Mouse (Mus musculus) heart, postnatal 36 days (tissue): ENCODE measurements around the gene Pfdn6. TPM values are rescaled to one million over a fixed set of nuclear protein-coding genes. Genes with fewer than 3 reads are reported as not detected.
"Not testable (repeated sequence)": the region's sequence is repeated elsewhere in the genome, so short reads cannot be mapped to it uniquely, and the experiment has no call there.

Experiments used
- DNase-seq, 2 experiments: peaks; one replicate each; pipeline ENCODE4 v3.0.0; 2021 to 2022
- intact Hi-C: fragments of 180-260 bp; cut with DNase I; formaldehyde crosslinking; loops from one replicate; pipeline ENCODE4 v1.15.1; 2025
- total RNA-seq, 2 experiments: library from RNA; stranded (reverse); gene quantifications; 2 replicates each; pipeline ENCODE4 v1.2.3; 2021

The Pfdn6 gene
- total RNA-seq, 2 experiments from 2014 or later, result 77.0 to 84.7 TPM

DNA sequence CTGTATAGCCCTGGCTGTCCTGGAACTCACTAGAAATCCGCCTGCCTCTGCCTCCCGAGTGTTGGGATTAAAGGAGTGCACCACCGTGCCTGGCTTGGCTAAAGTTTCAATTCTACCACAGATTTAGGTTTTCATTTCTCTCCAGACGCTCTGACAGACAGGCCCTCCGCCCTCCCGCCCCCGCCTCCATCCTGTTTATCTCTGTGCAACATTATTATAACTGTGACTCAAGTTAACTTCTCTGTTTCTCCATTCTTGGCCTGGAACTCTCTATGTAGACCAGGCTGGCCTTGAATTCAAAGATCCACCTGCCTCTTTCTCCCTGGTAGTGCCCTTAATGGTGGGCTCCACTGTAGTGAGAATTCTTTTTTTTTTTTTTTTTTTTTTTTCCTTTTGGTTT is 37.7 kb downstream of the Pfdn6 start:
- no peak for DNase-seq
- intact Hi-C loops, result loop anchor here (2.0 kb wide), 1 partner anchor 18 kb away; no protein-coding TSS in a partner anchor

DNA sequence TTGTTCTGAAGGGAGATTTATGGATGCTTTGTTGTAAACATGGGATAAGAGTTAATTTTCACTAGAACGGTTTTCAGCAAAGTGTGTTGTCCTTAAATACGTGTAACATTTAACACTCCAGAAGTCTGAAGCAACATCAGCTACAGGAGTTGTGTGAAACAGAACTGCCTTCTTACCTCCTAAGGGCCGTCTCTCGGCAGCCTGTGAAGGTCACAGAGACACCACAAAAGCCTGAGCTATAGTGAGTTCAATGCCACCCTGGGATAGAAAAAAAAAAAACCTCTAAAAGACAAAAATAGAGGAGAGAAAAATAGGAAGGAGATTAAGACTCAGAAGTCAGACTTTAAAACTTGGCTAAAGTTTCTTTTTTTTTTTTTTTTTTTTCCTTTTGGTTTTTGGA is 38.1 kb downstream of the Pfdn6 start:
- DNase-seq, result no peak
- intact Hi-C loops, result loop anchor here (2.0 kb wide), 1 partner anchor 19 kb away; no protein-coding TSS in a partner anchor

DNA sequence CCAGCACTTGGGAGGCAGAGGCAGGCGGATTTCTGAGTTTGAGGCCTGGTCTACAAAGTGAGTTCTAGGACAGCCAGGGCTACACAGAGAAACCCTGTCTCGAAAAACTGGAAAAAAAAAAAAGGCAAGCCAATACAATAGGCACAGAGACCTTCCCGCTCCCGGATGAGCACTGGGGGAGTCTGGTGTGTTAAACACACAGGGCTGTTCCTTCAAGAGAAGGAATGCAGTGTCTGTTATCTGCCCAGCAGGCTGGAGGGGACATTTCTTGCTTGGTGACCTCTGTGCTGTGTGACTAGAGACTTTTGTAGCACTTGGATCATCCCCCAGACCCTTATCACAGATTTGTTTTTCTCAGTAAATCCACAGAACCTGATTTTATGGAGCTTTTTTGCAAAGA is 38.5 kb downstream of the Pfdn6 start:
- DNase-seq, result no peak
- intact Hi-C loops, result loop anchor here (2.0 kb wide), 1 partner anchor 19 kb away; no protein-coding TSS in a partner anchor

DNA sequence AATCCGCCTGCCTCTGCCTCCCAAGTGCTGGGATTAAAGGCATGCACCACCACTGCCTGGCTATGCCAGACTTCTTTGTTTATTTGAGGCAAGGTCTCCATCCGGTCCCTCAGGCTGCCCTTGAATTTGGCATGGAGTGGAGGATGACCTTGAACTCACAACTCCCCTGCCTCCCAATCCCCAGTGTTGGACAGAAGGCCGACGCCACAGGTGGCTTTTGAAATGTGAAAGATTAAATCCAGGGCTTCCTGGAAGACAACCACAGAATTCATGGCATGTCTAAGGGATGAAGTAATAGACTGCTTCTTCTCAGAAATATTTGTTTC is 39.2 kb downstream of the Pfdn6 start:
- no peak for DNase-seq
- intact Hi-C loops, result no loop called here

DNA sequence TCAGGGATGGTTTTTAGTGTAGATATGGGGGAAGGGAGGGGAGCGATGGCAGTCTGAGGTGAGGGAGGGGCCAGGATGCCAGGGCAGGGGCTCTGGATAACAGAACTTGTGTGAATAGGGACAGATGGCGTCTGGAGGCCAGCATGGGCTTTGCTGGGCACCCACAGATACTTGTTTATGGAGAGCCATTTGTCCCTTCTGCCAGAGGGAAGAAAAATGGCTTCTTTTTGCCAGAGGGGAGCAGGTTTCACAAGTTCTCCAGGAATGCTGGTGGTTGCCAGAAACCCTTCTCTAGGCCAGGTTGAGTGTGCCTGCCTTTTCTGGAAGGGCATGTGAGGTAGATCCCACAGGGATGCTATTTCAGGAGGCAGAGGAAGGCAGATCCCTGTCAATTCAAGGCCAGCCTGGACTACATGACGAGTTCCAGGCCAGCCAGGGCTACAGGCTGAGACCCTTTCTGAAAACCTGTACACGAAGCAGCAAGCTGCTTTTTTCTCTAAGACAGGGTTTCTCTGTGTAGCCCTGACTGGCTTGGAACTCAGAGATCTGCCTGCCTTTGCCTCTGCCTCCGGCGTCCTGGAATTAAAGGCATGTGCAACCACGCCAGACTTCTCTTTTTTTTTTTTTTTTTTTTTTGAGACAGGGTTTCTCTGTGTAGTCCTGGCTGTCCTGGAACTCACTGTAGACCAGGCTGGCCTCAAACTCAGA is 39.7 kb downstream of the Pfdn6 start:
- intact Hi-C loops, result no loop called here
- no peak for DNase-seq

DNA sequence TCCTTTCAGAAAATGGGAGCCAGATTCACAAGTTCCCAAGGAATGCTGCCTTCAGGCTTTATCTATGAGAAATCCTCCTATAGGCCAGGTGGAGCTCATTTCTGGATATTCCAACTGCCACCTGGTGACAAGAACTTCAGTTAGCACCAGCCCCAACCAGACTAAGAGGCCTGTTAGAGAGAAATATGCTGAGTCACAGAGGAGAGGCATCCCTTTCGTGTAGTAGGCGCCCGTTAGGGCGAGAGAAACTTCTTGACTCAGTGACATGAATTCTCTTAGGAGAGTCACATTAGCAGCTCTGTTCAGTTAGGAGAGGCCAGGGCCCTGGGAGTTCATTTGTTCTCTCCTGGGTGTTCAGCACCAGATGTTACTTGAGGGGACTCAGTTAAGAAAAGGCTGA is 40.5 kb downstream of the Pfdn6 start:
- DNase-seq, result no peak
- intact Hi-C loops, result no loop called here

DNA sequence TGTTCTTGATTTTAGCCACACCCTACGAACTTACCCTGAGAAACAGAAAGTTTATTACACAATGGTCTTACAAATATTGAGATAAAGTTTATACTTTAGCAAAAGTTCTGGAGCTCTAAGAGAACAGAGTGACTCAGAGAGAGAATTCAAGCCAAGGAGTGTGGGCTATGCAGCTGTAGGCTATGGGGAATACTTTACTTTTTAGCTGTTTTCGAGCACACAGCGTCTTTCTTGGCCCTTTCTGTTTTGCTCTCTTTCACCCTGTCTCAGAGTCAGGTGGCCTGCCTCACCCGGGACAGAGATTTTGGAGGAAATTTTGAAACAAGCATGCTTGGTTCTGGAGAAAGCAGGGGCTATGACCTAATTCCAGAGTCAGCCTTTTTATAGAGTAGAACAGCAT is 42.0 kb downstream of the Pfdn6 start:
- intact Hi-C loops, DNase-seq: not testable (repeated sequence)

DNA sequence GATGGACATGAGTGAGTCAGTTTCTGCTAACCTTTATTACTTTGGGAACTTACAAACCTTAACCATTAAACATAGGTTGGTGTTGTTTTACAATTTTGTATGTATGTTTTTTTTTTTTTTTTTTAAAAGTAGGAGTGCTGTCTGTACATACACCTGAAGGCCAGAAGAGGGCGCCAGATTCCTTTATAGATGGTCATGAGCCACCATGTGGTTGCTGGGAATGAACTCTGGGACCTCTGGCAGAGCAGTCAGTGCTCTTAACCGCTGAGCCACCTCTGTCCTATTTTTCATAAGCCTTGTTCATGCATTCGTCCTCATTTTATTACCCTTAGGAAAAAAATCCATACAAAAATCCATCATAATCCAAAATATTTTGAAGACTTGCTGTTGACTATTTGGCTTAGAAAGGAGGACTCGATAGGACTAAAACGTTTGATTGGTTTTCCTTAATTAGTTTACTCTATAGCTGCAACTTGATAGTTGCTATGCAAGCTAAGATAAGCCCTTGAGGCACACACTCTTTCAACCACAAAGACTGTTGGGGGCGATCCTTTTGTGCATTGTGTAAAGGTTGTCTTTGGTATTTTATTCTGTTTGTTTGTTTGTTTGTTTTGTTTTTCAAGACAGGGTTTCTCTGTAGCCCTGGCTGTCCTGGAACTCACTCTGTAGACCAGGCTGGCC is 42.9 kb downstream of the Pfdn6 start:
- peak in 1 of 2 experiments; percentile 45 for DNase-seq
- intact Hi-C loops, result no loop called here

DNA sequence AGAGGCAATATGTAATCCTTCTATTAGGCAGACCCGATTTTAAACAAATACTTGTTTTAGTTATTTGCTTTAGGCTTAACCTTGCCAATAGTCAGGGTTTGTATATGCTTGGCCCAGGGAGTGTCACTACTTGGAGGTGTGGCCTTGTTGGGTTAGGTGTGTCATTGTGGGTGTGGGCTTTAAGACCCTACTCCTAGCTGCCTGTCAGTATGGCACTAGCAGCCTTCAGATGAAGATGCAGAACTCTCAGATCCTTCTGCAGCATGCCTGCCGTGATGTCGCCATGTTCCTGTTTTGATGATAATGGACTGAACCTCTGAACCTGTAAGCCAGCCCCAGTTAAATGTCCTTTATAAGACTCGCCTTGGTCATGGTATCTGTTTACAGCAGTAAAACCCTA is 47.1 kb downstream of the Pfdn6 start:
- not testable (repeated sequence) for DNase-seq
- intact Hi-C loops, result loop anchor here (5.0 kb wide), 1 partner anchor 34 kb away; the partner anchor contains the start of gene Rgl2

DNA sequence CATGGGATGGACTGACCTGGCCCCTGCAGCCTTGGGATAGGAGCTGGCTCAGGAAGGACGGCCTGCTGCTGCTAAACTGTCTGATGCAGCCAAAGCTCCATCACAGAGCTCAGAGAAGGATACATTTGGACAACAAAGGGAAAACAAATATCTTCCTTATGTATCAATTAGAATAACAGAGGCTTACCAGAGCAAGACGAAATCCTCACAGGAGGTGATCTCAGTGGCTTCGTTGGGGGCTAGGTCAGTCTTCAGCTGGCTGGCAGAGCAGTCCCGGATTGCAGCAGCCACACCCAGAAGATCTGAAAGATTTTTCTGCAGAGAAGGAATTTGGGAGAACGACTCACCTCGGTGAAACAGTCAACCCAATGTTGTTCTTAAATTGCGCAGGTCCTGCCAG is 47.7 kb downstream of the Pfdn6 start:
- DNase-seq, result no peak
- intact Hi-C loops, result loop anchor here (5.0 kb wide), 1 partner anchor 35 kb away; the partner anchor contains the start of gene Rgl2

DNA sequence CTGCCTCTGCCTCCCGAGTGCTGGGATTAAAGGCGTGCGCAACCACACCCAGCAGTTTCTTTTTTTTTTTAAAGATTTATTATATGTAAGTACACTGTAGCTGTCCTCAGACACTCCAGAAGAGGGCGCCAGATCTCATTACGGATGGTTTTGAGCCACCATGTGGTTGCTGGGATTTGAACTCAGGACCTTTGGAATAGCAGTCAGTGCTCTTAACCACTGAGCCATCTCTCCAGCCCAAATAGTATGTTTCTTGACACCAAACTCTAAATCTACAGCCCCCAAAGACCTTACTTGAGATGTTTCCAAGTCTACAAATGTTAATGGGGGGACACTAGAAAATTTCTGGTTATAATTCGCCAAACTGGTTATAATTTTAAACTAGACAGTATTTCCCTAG is 48.3 kb downstream of the Pfdn6 start:
- not testable (repeated sequence) for DNase-seq
- intact Hi-C loops, result loop anchor here (2.0 to 5.0 kb wide), 2 partner anchors 35 to 47 kb away; partner anchors contain the start of gene Rgl2

DNA sequence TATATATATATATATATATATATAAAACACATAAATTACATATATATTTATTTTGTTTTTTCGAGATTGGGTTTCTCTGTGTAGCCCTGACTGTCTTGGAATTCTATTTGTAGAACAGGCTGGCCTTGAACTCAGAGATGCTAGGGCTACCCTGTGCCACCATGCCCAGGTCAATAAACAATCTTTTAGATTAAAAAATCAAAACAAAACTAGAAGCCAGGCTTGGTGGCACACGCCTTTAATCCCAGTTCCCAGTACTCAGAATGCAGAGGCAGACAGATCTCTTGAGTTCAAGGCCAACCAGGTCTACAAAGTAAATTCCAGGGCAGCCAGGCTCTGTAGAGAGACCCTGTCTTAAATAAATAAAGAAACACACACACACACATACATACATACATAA is 48.8 kb downstream of the Pfdn6 start:
- DNase-seq, result no peak

DNA sequence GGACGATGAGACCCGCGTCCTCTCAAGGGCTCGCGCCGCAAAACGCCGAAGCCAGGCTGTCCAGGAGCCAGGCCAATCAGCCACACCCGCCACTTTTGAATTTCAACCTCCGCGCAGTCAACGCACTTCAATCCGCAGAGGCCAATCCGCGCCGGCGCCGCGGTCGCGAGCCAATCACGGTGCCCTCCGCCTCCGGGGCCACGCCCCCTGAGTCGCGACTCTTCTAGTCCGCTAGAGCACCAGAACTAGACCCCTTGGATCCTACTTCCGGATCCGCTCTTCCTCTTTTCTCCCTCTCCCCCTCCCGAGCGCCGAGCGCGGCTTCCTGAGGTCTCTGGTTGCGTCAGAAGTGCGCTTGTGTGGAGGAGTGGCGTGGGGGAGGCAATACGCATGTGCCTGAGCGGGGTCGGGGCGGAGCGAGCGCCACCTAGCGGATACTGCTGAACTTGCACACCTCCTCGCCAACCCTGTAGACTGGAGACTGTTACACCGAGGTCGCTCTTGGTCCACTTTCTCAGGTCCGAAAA is 49.5 kb downstream of the Pfdn6 start, which contains the start of gene Kifc1:
Kifc1 (minus strand) TSS at position 129 of the 527 bp plus-strand sequence.
- intact Hi-C loops, result loop anchor here (2.0 to 5.0 kb wide), 2 partner anchors 37 to 46 kb away; partner anchors contain the start of gene Rgl2
- DNase-seq, result peak; percentile 99

More for the DNA sequence above, 48.8 kb downstream of the Pfdn6 start:
- intact Hi-C loops, result loop anchor here (2.0 to 5.0 kb wide), 2 partner anchors 36 to 47 kb away; partner anchors contain the start of gene Rgl2

DNA sequence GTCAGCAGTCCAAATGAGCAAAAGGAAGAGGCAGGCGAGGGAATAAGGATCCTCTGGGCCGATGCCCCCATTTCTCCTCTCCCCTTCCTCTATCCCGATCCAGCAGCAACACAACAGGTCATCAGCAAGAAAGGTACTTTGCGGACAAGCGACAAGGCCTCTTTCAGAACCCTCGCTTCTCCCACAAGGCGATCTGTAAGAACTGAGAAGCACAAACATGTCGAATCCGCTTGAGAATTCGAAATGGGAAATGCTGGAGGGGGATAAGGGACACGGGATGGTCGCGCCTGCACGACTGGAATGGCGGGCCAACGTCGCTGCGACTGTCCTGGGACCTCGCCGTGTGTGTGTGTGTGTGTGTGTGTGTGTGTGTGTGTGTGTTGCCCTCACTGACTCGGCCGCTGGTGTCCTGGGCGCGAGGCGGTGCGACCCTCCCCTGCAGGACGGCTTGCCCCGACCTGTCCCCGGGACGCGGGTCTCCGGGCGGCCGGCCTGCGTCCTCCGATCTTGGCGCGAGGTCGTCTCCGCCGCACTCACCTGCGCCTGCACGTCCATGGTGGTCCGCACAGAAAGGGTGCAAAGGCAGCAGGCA is 50.1 kb downstream of the Pfdn6 start:
- DNase-seq, result not testable (repeated sequence)
- intact Hi-C loops, result loop anchor here (2.0 to 5.0 kb wide), 2 partner anchors 37 to 45 kb away; partner anchors contain the start of gene Rgl2

Other genes starting within 250 kb of the Pfdn6 start
- 100 to 1,000 TPM; 141 to 157 TPM for gene March2, start 221.7 kb downstream of the Pfdn6 start, total RNA-seq
- 100 to 1,000 TPM; 269 to 304 TPM for gene Rab11b, start 179.8 kb downstream of the Pfdn6 start, total RNA-seq
- gene Angptl4, start 158.5 kb downstream of the Pfdn6 start, total RNA-seq, result 10 to 100 TPM; 18.2 to 58.8 TPM
- gene Kank3, start 129.8 kb downstream of the Pfdn6 start, total RNA-seq, result 10 to 100 TPM; 55.7 to 81.7 TPM
- 100 to 1,000 TPM; 764 to 784 TPM for gene Rps28, start 115.8 kb downstream of the Pfdn6 start, total RNA-seq
- gene Ndufa7, start 115.8 kb downstream of the Pfdn6 start, total RNA-seq, result 100 to 1,000 TPM; 648 to 672 TPM
- gene Cd320, start 97.3 kb downstream of the Pfdn6 start, total RNA-seq, result 10 to 100 TPM; 28.6 to 34.6 TPM
- not detected for gene Gm7029, start 66.5 kb downstream of the Pfdn6 start, total RNA-seq
- gene Kifc1, start 49.7 kb downstream of the Pfdn6 start, total RNA-seq, result 1 to 10 TPM in 1 of 2 experiments, under 1 TPM in 1; 0.87 to 1.5 TPM
- not detected for gene Platr17, start 35.2 kb downstream of the Pfdn6 start, total RNA-seq
- 10 to 100 TPM; 15.7 to 18.0 TPM for gene Daxx, start 30.9 kb downstream of the Pfdn6 start, total RNA-seq
- 100 to 1,000 TPM; 103 to 112 TPM for gene Tapbp, start 24.4 kb downstream of the Pfdn6 start, total RNA-seq
- gene Zbtb22, start 24.4 kb downstream of the Pfdn6 start, total RNA-seq, result 10 to 100 TPM; 20.1 to 20.6 TPM
- 10 to 100 TPM; 38.7 TPM for gene Rgl2, start 10.8 kb downstream of the Pfdn6 start, total RNA-seq
- 10 to 100 TPM; 10.1 to 11.5 TPM for gene Wdr46, start 317 bp upstream of the Pfdn6 start, total RNA-seq
- 1 to 10 TPM; 2.7 to 2.9 TPM for gene B3galt4, start 11.1 kb upstream of the Pfdn6 start, total RNA-seq
- 10 to 100 TPM; 38.8 to 41.4 TPM for gene Vps52, start 15.5 kb upstream of the Pfdn6 start, total RNA-seq
- gene Rps18, start 15.7 kb upstream of the Pfdn6 start, total RNA-seq, result 100 to 1,000 TPM; 411 to 417 TPM
- 100 to 1,000 TPM in 1 of 2 experiments, 10 to 100 TPM in 1; 79.0 to 116 TPM for gene H2-K1, start 60.0 kb upstream of the Pfdn6 start, total RNA-seq
- gene Ring1, start 84.3 kb upstream of the Pfdn6 start, total RNA-seq, result 10 to 100 TPM; 14.0 to 15.1 TPM
- 100 to 1,000 TPM; 107 to 121 TPM for gene H2-Ke6, start 87.7 kb upstream of the Pfdn6 start, total RNA-seq
- gene Slc39a7, start 91.3 kb upstream of the Pfdn6 start, total RNA-seq, result 10 to 100 TPM; 56.9 to 60.7 TPM
- gene Rxrb, start 91.5 kb upstream of the Pfdn6 start, total RNA-seq, result 10 to 100 TPM; 39.8 to 41.8 TPM
- gene Col11a2, start 99.1 kb upstream of the Pfdn6 start, total RNA-seq, result 1 to 10 TPM in 1 of 2 experiments, under 1 TPM in 1; 0.98 to 1.9 TPM
- not detected for gene H2-Oa, start 152.0 kb upstream of the Pfdn6 start, total RNA-seq
- gene H2-DMa, start 179.2 kb upstream of the Pfdn6 start, total RNA-seq, result 1 to 10 TPM; 4.0 to 6.5 TPM
- gene Brd2, start 182.3 kb upstream of the Pfdn6 start, total RNA-seq, result 10 to 100 TPM; 80.5 to 87.0 TPM
- gene H2-DMb2, start 203.0 kb upstream of the Pfdn6 start, total RNA-seq, result 1 to 10 TPM; 1.3 to 1.7 TPM
- 1 to 10 TPM; 1.5 to 2.9 TPM for gene H2-DMb1, start 212.7 kb upstream of the Pfdn6 start, total RNA-seq
- gene Tap1, start 247.2 kb upstream of the Pfdn6 start, total RNA-seq, result 1 to 10 TPM; 4.1 to 7.0 TPM
- 10 to 100 TPM in 1 of 2 experiments, 1 to 10 TPM in 1; 7.5 to 10.6 TPM for gene Psmb9, start 247.4 kb upstream of the Pfdn6 start, total RNA-seq